Mouse (Mus musculus) embryonic fibroblast, embryonic 13.5 days (primary cell): ENCODE results near the gene Tac4.

ENCODE experiments used
- CTCF ChIP-seq: IDR thresholded peaks from 2 replicates; pipeline ENCODE4 v1.5.1; 2011; ENCODE audit warnings: mild to moderate bottlenecking, control low read depth, low read length, moderate library complexity, borderline replicate concordance; ENCODE audit not compliant: insufficient read depth
- POLR2A ChIP-seq: IDR thresholded peaks from 2 replicates; pipeline ENCODE4 v1.6.1; 2011; ENCODE audit warnings: low read depth, mild to moderate bottlenecking, control low read depth, low read length, moderate library complexity

DNA sequence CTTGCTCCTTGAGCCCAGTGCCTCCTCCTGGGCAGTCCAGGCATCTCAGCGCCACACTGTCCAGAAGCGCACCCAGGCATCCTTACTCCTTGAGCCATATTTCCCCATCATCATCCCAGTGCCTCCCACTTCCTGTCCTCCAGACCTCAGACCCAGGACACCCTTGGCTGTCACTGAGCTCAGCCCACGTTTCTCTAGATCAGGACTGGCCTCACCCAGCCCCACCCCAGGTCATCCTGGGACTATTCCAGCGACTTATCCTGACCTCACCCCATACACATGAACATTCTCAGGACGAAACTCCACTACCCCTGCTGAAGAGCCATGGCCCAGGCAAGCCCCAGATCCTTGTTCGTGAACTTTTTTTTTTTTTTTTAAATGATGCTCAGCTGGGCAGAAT is 5.6 kb upstream of the Tac4 start:
- TF ChIP-seq CTCF (no peak), POLR2A (no peak)
